Mouse (Mus musculus) thymus, adult 2 months (tissue): ENCODE results near the gene Epyc.

ENCODE experiments used
- CTCF ChIP-seq: fragments of 200-500 bp; IDR thresholded peaks from 2 replicates; pipeline ENCODE4 v1.5.1; 2012; ENCODE audit warnings: mild to moderate bottlenecking, control low read depth, low read length, moderate library complexity, borderline replicate concordance; ENCODE audit not compliant: control insufficient read depth, poor library complexity, insufficient read depth; ENCODE audit errors: extremely low read depth
- POLR2A ChIP-seq: fragments of 200-500 bp; IDR thresholded peaks from 2 replicates; pipeline ENCODE4 v1.6.1; 2012; ENCODE audit warnings: mild to moderate bottlenecking, low read length, control low read depth, moderate library complexity; ENCODE audit not compliant: control insufficient read depth, poor library complexity, insufficient read depth; ENCODE audit errors: extremely low read depth

- TF ChIP-seq CTCF = no peak
- no peak for TF ChIP-seq POLR2A
These were observed 49.0 kb downstream of the Epyc start, which contains the start of gene Ccer1 for GRCm38 (mm10) chr10:97692913-97693312.
